Mouse (Mus musculus): Measurements from ENCODE around the gene Crip3.

Gene Crip3

DNA sequence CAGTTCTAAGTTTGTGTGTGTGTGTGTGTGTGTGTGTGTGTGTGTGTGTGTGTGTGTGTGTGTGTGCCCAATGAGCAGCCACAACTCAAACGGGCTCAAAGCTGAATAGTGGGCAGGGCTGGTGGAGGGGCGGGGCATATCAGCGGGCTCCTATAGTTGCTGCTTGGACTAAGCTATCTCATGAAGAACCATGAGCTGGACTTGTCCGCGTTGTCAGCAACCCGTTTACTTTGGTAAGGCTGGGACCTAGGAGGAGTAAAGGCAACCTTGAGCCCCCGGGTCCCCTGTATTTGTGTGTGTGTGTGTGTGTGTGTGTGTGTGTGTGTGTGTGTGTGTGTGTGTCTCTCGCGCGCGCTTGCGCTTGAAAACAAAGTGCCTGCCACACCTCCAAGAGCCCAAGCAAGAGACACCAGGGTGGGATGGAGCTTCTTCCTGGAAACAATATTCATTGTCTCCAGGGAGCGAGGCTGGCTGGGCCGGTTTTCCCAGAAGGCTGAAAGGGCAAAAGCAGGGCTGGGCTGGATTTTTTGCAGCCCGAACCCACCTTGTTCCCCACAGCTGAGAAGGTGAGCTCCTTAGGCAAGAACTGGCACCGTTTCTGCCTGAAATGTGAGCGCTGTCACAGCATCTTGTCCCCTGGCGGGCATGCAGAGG, at the start of gene Crip3:
Gene Crip3, plus strand, starts transcription at position 166 of the 654 bp plus-strand sequence.
- no peak for DNase-seq (ENCODE audit: low spot score)

DNA sequence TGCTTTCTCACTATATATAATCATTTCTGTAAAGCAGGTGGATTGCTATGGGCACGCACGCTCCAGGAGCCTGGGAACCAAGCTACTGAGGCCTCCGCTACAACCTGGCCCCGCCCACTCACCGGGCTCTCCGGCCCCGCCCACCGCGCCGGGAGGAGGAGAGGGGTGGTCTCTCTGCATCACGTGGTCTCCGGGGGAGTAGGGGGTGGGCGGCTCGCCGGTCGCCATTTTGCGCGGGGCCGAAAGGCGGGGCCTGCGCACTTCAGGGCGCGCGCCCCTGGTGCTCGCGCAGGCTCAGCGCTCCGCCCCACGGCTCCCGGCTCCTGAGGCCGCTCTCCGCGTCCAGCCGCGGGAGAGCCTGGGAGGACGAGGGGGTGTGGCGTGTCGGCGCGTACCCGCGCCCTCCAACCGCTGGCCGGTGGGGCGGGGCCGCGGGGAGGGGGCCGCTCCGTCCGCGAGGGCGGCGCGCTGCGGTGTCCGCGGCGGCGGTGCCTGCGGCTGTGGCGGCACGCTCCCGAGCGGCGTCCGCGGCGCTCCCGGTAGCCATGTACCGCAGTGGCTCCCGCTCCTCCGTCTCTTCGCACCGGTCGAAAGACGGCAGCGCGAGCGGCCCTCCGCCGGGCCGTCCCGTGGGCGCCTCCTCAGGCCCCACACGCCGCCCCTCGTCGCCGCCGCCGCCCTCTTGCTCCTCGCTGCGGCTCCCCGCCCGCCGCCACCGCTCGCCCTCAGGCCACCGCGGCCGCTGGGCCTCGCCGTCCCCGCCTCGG, 45.2 kb upstream of the Crip3 start, which contains the start of gene Zfp318:
Gene Zfp318, plus strand, starts transcription at position 438 of the 767 bp plus-strand sequence.
- peak; percentile 98 for DNase-seq (ENCODE audit: low spot score)

DNA sequence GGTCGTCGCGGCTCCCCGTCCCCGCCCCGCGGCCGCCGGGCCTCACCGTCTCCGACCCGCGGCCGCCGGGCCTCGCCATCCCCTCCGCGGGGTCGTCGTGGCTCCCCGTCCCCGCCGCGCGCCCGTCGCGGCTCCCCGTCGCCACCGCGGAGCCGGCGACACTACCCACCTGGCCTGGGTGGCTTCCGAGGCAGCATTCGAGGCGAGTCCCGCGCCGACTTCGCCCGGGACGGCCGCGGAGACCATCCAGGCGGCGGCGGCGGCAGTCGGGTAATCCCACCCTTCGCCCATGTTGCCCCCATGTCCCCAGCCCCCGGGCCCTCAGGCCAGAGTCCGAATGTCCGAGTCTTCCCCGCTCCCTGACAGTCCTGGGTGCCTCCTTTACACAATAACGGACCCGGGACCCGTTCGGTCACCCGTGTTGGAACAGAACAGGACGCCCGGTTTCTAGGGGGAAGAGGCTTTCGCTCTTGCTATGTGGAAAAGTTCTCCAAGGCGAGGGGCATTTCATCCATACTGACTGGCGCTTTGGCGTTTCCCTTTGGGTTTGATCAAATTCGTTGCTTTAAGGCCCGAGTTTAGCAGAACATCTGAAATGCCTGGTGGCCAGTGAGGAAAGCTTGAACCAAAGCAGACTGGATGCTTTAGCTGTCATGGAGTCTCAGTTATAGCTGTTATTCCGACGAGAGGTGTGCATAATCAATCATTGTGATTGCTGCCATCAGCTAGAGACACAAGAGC, 44.5 kb upstream of the Crip3 start:
- no peak for DNase-seq (ENCODE audit: low spot score)

DNA sequence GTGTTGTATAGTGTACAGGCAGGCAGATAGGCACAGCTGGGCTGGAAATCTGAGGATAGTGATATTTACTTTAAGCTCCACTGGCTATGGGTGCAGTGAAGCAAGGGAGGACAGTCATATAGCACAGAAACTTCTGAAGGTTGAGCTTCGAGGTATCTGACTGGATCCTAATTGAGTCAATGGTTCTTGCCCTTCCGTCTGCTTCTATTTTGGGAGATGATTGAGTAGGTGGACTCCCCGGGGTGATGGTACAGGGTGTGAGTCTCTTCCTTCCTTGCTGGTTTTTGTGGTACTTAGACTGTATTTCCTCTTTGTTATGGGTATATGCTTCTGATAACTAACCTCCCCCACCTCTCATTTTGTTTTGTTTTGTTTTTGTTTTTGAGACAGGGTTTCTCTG, 40.5 kb upstream of the Crip3 start:
- DNase-seq (ENCODE audit: low spot score), result no peak

DNA sequence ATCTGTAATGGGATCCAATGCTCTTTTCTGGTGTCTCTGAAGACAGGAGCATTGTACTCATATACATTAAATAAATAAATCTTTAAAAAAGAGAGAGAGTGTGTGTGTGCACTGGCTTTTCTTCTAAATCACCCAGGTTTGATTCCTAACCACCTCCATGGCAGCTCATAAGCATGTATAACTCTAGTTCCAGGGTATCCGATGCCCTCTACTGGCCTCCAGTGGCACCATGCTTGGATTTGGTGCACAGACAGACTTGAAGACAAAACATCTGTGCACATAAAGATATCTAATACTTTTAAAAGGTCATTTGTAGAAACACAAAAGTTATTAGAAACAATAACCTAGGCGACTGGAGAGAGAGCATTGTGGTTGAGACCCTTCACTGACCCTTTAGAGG, 35.7 kb upstream of the Crip3 start:
- no peak for DNase-seq (ENCODE audit: low spot score)

DNA sequence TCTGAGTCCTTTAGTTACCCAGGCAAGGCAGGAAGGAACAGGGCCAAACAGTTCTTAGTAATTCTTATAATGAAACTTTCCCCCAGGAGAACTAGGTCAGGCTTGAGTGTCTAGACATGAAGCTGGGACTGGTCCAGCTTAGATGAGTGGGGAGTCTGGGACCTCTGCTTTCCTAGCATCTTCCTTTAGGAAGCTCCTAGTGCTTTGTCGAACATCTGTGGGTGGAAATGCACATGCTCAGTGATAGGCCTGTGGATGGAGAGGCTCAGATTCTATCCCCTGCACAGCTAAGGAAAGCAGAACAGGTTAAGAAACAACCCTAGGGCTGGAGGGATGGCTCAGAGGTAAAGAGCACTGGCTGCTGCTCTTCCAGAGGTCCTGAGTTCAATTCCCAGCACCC, 34.1 kb upstream of the Crip3 start:
- no peak for DNase-seq (ENCODE audit: low spot score)

DNA sequence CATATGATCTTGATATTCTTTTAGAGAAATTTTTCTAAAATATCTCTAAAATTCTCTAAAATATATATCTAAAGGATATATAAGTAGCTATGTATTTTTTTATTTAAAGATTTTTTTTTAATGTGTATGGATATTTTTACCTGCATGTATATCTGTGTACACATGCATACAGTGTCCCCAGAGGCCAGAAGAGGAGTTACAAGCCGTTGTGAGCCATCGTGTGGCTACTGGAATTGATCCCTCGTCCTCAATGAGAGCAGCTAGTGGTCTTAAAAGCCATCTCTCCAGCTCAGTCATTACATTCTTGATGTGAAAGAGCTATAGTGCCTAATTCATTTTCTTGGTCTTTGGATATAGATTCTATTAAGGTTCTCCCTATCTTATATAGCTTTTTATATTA, 20.2 kb upstream of the Crip3 start:
- DNase-seq (ENCODE audit: low spot score), result no peak

DNA sequence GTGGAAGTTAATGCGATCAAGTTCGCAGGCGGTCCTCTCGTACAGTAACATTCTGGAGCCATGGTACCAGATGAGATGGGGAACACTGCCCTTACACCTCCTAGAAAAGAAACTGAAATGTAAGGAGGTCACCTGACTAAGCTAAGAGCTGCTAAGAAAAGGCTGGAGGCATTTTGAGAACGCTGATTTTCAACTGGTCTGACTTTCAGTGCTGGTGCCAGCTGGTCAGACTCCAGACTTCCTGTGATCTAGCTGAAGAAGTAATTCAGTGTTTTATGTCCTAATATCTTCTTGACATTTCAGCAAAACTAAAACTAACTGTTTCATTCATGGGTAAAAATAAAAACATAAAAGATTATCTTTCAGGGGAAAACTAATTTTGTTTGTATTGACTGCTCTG, 10.1 kb upstream of the Crip3 start:
- DNase-seq (ENCODE audit: low spot score), result no peak

DNA sequence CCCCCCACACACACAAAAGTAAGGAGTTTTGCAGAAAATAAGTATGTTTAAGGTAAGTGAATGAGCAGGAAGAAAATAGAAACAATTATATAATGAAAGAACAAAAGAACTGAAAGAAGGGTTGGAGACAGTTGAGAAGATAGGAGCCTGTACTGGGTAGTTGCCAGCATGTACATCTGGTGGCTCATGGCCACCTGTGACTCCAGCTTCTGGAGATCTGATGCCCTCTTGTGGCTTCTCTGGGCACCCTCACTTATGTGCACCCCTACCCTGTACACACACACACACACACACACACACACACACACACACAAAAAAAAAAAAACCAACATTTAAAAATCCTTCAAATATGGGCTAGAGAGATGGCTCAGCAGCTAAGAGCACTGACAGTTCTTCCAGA, 9.0 kb upstream of the Crip3 start:
- DNase-seq (ENCODE audit: low spot score), result no peak

DNA sequence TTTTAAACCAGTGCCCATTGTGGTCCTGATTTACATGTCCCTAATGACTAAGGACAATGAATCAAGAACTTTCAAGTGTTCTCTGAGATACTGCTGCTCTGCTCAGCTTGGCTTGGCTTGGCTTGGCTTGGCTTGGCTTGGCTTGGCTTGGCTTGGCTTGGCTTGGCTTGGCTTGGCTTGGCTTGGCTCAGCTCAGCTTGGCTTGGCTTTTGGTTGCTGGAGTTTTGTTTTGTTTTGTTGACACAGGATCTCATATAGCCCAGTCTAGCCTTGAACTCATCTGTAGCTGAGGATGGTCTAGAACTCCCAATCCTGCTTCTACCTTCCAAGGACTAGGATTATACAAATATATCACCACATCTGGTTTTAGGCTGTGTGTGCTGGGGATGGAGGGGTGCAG, 2.2 kb upstream of the Crip3 start:
- no peak for DNase-seq (ENCODE audit: low spot score)

DNA sequence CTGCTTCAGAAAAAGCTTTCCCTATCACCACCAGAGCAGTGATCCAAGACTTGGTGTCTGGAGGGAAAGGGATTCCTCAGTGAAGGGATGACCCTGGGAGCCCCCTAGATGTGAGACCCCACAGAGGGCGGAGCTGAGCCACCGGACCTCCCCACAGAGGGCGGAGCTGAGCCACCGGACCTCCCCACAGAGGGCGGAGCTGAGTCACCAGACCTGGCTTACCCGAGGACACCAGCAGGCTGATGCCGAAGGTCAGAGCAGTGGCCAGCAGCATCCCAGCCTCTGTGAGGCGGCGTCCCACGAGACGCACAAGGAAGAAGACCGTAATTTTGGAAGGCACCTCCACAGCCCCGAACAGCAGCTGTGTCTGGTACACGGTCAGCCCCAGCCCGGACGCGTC, 4.9 kb downstream of the Crip3 start:
- DNase-seq (ENCODE audit: low spot score), result no peak

DNA sequence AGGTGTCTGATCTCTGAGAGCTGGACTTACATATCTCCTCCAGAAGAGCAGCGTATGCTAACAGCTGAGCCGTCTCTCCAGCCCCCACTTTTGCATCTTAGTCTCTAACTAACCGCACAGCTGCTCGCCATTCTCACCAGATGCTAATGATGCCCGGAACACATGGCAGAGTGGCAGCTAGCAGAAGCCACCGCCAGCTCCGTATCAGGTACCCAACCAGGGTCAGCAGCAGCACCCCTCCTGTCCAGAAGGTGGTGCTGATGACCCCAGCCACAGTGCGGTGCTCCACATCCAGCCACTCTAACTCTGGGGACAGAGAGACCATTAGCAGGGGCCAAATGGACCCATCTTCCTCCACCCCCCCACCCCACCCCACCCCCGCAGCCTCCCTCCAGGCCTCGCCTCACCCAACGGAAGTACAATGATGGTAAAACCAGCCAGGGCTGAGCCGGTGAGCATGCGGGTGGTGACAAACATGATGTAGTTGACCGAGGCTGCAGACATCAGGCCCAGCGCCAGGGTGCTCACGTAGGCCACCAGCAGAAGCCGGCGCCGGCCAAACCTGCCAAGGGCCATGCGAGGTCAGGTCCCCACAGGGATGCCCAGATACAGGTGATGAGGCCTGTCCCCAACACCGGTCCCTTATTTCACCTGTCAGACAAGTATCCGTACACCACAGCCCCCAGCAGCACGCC, 8.1 kb downstream of the Crip3 start:
- no peak for DNase-seq (ENCODE audit: low spot score)

DNA sequence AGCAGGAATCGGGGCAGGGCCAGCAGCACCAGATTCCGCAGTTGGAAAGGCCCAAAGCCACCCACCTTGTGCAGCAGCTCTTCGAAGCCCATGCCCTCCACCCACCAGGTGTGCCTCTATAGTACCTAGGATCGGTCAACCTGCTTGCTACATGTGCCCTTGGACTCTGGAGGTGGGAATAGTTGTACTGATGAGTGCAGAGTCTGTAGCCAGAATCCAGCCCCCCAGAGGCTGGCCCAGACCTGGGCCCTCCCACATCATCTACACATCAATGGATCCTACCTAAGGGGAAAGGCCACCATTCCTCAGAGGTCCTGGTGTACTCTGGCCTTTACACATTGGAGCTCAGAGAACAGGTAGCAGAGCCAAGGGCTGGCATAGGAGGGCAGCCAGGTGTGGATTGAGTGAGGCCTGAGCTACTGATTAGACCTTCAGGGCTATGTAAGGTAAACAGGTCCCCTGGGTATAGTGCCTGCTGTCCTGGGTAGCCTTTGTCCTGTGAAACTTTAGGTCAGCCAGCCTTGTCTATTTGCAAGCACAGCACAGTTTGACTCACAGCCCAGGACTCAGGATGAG, 9.7 kb downstream of the Crip3 start, which contains the start of gene Slc22a7:
Gene Slc22a7, minus strand, starts transcription at position 160 of the 576 bp plus-strand sequence.
- DNase-seq (ENCODE audit: low spot score), result no peak

DNA sequence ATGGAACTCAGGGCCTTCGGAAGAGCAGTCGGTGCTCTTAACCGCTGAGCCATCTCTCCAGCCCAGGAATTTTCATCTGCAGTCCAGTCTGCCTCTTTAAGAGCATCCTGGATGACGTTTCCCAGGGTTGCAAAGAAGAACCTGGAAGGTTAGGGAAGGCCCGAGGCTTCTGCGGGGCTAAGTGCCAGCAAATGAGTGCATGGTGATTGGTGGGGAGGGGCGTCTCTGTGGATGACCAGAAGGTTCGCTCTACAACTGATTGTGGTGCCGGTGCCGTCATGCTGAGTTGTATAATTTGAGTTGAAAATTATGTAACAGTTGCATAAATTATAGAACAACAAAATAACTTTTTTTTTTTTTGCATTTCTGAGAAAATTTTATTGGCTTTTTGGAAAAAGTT, 10.4 kb downstream of the Crip3 start:
- no peak for DNase-seq (ENCODE audit: low spot score)

DNA sequence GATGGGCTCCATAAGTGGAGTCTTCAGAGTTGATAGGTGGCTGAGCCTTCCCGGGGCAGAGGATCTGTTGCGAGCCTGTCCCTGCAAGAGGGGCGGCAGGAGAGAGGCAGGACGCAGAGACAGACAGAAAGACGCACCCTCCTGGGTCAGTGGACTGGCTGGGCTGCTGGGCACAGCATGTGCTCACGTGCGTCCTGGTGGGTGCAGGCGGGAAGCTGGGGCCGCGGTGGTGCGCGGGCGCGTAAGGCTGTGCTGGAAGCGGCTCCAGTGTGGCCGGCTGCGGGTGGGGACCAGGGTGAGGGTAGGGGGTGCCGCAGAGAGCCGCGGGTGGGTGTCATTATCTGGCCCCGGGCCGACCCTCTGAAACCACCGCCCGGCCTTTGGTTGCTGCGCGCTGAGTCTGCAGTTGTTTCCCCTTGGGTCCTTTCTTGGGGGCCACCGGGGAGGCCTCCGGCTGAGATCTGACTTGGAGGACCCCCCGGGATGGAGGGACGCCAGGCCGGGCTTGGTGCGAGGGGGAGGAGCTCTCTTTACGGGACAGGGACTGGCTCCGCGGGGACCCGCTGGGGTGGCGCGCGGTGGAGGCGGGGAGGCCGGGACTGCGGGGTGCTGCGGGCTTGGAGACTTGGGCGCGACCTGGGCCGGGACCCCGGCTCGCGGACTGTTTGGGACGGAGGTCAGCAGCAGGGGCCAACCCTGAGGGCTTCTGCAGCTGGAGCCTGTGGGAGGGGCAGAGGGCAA, 16.3 kb downstream of the Crip3 start:
- DNase-seq (ENCODE audit: low spot score), result no peak

DNA sequence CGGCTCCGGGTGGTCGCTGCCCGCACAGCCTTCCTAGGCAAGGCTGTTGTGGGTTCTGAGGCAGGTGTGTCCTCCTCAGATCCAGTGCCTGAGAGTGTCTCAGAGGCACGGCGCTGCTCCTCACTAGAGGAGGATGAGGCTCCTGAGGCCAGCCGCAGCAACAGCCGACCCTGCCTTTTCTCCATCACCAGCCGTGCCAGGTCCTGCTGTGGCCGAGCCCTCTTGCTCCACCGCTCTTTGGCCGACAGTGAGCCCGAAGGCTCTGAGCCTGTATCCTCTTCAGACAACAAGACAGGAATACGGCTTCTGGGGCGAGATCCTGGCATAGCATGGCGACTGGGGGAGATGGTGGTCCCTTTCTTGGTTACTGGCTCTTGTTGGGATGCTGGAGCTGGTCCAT, 17.5 kb downstream of the Crip3 start:
- DNase-seq (ENCODE audit: low spot score), result no peak

DNA sequence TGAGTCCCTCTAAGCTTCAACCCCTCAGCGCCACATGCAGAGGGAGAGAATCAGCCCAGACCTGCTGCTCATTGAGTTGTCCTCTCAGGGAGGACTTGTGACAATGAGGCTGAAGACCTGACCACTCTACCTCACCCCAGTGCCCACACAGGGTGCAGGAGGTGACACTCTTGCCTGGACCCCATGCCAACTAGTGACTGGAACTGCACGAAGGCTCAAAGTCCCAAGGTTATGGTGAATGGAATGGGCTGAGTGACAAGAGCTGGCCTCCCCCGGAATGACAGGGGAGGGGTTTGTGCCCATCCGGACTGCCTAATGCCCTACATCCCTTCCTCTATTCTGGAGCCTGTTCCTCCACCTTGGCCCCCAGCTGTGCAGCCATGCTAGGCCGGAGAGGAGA, 24.0 kb downstream of the Crip3 start:
- no peak for DNase-seq (ENCODE audit: low spot score)

DNA sequence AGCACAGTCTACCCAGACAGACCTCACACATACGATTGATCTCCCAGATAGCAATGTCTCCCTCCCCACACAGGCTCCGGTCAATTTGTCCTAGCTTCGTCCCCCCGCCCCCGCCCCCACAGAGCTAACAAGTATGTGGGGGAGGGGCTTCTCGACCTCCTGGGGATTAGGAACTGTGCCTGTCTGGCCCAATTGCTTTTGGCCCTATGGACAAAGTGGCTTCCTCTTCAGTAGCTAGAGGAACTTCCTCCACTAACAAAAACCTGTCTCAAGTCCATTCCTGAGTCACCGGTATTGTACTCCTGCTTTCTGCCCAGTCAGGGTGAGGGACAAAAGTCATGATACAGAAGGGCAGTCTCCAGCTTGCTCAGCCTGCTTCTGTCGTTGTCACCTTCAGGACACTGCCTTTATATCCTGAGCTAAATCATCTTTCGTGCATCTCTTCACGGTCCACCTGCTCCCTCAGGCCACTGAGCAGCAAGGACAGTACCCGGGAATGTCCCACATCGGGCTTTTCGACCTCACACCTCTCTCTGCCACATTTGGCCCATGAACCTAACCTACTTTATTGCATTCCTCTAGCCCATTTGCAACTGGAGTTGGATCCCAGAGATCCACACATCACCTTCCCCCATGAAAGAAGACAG, 24.7 kb downstream of the Crip3 start:
- DNase-seq (ENCODE audit: low spot score), result no peak

DNA sequence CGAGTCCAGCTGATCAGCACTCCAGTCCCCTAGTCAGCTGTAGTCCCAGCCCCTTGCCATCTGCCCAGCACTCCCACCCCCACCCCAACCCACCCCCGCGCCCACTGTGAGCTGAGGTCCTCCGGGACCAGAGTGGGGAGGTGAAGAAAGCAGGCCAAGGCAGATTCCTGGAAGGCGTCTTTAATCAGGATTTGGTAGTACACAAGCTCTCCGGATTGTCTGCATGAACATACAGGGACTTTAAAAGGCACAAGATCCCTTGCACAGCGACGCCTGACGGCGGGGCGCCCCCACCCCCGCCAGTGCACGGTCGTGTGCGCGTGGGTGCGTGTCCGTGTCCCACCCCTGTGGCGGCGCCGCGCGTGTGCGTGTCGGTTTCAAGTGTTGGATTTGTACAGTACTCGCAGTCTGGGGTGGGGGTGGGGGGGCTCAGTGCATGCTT, 25.3 kb downstream of the Crip3 start:
- no peak for DNase-seq (ENCODE audit: low spot score)

DNA sequence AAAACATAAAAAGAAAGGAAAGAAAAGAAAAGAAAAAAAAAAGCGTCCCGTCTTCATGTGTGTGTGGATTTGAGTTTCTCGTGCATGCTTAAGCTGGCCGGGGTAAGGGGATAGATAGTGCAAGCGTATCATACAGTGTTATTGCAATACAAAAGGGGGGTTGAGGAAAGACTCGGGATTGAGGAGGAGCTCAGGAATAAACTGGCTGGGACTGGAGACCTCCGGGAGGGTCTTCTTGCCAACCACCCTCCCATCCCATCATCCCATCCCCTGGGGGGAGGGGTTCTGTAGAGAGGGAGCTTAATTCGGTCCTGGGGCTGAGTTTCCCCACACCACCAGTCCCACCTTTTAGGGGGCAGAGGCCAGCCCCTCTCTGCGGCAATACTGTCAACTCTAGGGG, 25.8 kb downstream of the Crip3 start:
- DNase-seq (ENCODE audit: low spot score), result no peak

All from layer of hippocampus, adult 11-12 months (tissue).